Mouse (Mus musculus): ENCODE data around the gene Chac1. TPM values are rescaled to one million over a fixed set of nuclear protein-coding genes. Genes with fewer than 3 reads are reported as not detected.
A peak's percentile ranks its signal among the peaks of the same experiment; 100 is the strongest.

Chac1 gene
- total RNA-seq, 2 experiments from 2014 or later, result 6.5 to 8.9 TPM

GRCm38 (mm10) chr2:119322587-119323300, 28.3 kb upstream of the Chac1 start:
- TF ChIP-seq CTCF (conservative IDR thresholded peaks at IDR 0.05), result no peak
- H3K27ac ChIP-seq, result no peak overlapping the region
- peak overlapping the region; percentile 45 for H3K4me3 ChIP-seq
- DNase-seq (ENCODE audit: low spot score in 2 of 2), result peak; percentile 67 to 71

GRCm38 (mm10) chr2:119323866-119324575, 27.0 kb upstream of the Chac1 start:
- TF ChIP-seq CTCF (conservative IDR thresholded peaks at IDR 0.05), result no peak
- no peak overlapping the region for H3K4me3 ChIP-seq
- no peak for DNase-seq (ENCODE audit: low spot score in 2 of 2)
- no peak overlapping the region for H3K27ac ChIP-seq

- peak overlapping the region; percentile 58 for H3K4me3 ChIP-seq
- DNase-seq (ENCODE audit: low spot score in 2 of 2), result no peak
- TF ChIP-seq CTCF (conservative IDR thresholded peaks at IDR 0.05), result no peak
- H3K27ac ChIP-seq, result no peak overlapping the region
Observed at GRCm38 (mm10) chr2:119324576-119325318, 26.3 kb upstream of the Chac1 start.

GRCm38 (mm10) chr2:119325568-119326143, 25.4 kb upstream of the Chac1 start, which contains the start of gene Dll4:
Gene Dll4, plus strand, starts transcription at chr2:119325784.
- Histone ChIP-seq H3K4me3 (peak within 1 kb of the TSS; percentile 58), H3K27ac (peak within 1 kb of the TSS; percentile 49)
- peak; percentile 63 for TF ChIP-seq CTCF (conservative IDR thresholded peaks at IDR 0.05)
- no peak for DNase-seq (ENCODE audit: low spot score in 2 of 2)

- TF ChIP-seq CTCF (conservative IDR thresholded peaks at IDR 0.05), result no peak
- H3K27ac ChIP-seq, result peak overlapping the region; percentile 49
- DNase-seq (ENCODE audit: low spot score in 2 of 2), result no peak
- H3K4me3 ChIP-seq, result peak overlapping the region; percentile 58
Observed at GRCm38 (mm10) chr2:119326161-119327101, 24.6 kb upstream of the Chac1 start.

- H3K27ac ChIP-seq, result peak overlapping the region; percentile 49; the same call in 1 of the 2 replicates
- no peak for DNase-seq (ENCODE audit: low spot score in 2 of 2)
- peak; percentile 67 for TF ChIP-seq CTCF (conservative IDR thresholded peaks at IDR 0.05)
- H3K4me3 ChIP-seq, result peak overlapping the region; percentile 58
Observed at GRCm38 (mm10) chr2:119327102-119327480, 23.9 kb upstream of the Chac1 start.

- H3K4me3 ChIP-seq, result peak overlapping the region; percentile 58
Observed at GRCm38 (mm10) chr2:119327942-119328526, 23.0 kb upstream of the Chac1 start.

GRCm38 (mm10) chr2:119328546-119328945, 22.5 kb upstream of the Chac1 start:
- no peak for DNase-seq (ENCODE audit: low spot score in 2 of 2)
- Histone ChIP-seq H3K27ac (no peak overlapping the region), H3K4me3 (peak overlapping the region; percentile 58; the same call in 1 of the 2 replicates)
- no peak for TF ChIP-seq CTCF (conservative IDR thresholded peaks at IDR 0.05)

More at GRCm38 (mm10) chr2:119327942-119328526, 23.0 kb upstream of the Chac1 start:
- DNase-seq (ENCODE audit: low spot score in 2 of 2), result no peak
- H3K27ac ChIP-seq, result peak overlapping the region; percentile 49; the same call in 1 of the 2 replicates
- no peak for TF ChIP-seq CTCF (conservative IDR thresholded peaks at IDR 0.05)

- no peak overlapping the region for H3K4me3 ChIP-seq
- no peak overlapping the region for H3K27ac ChIP-seq
- no peak for DNase-seq (ENCODE audit: low spot score in 2 of 2)
- no peak for TF ChIP-seq CTCF (conservative IDR thresholded peaks at IDR 0.05)
Observed at GRCm38 (mm10) chr2:119329123-119329817, 21.8 kb upstream of the Chac1 start.

- no peak overlapping the region for H3K4me3 ChIP-seq
- H3K27ac ChIP-seq, result no peak overlapping the region
- no peak for DNase-seq (ENCODE audit: low spot score in 2 of 2)
- no peak for TF ChIP-seq CTCF (conservative IDR thresholded peaks at IDR 0.05)
Observed at GRCm38 (mm10) chr2:119330795-119331194, 20.2 kb upstream of the Chac1 start.

- H3K27ac ChIP-seq, result no peak overlapping the region
- no peak overlapping the region for H3K4me3 ChIP-seq
- DNase-seq (ENCODE audit: low spot score in 2 of 2), result no peak
- TF ChIP-seq CTCF (conservative IDR thresholded peaks at IDR 0.05), result no peak
Observed at GRCm38 (mm10) chr2:119332177-119332661, 18.8 kb upstream of the Chac1 start.

All from layer of hippocampus, adult 2 months (tissue).